ENCODE assay signal across 17 mouse cellular contexts in the genomic region with DNA sequence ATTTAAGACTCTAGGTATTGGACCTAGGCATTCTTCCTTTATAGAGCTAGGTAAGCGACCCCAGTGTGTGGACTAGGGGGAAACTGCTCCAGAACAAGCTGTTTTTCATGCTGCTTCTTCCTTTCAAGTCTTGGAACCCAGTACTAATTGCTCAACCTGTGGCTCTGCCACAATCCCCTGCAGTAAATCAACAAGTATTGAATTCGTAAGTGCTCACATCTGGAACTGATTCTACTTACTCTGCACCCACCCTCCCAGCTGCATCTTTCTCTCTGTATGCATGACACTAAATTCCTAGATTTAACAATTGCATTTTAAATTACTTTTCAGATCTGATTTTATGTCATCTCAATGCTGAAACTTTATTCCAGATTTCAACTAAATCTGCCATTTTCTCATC.
"Had no signal": no experiment of that assay in that cellular context is flagged by ENCODE, and none has a peak within 500 bp of the region (broad histone marks: within the 10 kb centered on the region; RNA-seq: fewer than 3 reads in every experiment).

No protein-coding gene starts in this region.

- H3K27me3 ChIP-seq: liver, embryonic 13.5 days; lung, embryonic 15.5 days; megakaryocyte, embryonic 14.5 days; midbrain, embryonic 12.5 days; neural tube, embryonic 13.5 days had no signal

- H3K4me3 ChIP-seq: liver, embryonic 13.5 days; lung, embryonic 15.5 days; megakaryocyte, embryonic 14.5 days; midbrain, embryonic 12.5 days; neural tube, embryonic 13.5 days had no signal

- H3K9ac ChIP-seq: liver, embryonic 13.5 days; liver, postnatal 0 days; lung, embryonic 15.5 days; midbrain, embryonic 12.5 days; neural tube, embryonic 13.5 days had no signal

- H3K9me3 ChIP-seq: liver, embryonic 13.5 days; lung, embryonic 15.5 days; megakaryocyte, embryonic 14.5 days; midbrain, embryonic 12.5 days; neural tube, embryonic 13.5 days had no signal

- ATAC-seq: liver, postnatal 0 days; midbrain, embryonic 16.5 days had no signal

- H3K4me2 ChIP-seq: liver, embryonic 13.5 days; lung, embryonic 15.5 days; midbrain, embryonic 12.5 days; neural tube, embryonic 13.5 days had no signal

- H3K27ac ChIP-seq: liver, embryonic 13.5 days; lung, embryonic 15.5 days; macrophage; midbrain, embryonic 12.5 days; neural tube, embryonic 13.5 days had no signal

- DNase-seq: kidney, postnatal 36 days; left cerebral cortex, postnatal 4 days; liver; liver, embryonic 13.5 days; liver, postnatal 0 days; lung, postnatal 14 days; retina, postnatal 1 day; right cerebral cortex, postnatal 4 days; spleen, adult 18-20 months; thymus, adult 18-20 months; thymus, postnatal 14 days had no signal

- H3K4me1 ChIP-seq: liver, embryonic 13.5 days; lung, embryonic 15.5 days; megakaryocyte, embryonic 14.5 days; neural tube, embryonic 13.5 days had no signal

- H3K36me3 ChIP-seq: liver, embryonic 13.5 days; lung, embryonic 15.5 days; midbrain, embryonic 12.5 days; neural tube, embryonic 13.5 days had no signal
